Mouse (Mus musculus): ENCODE measurements around the gene Pwwp2a.
A peak's percentile ranks its signal among the peaks of the same experiment; 100 is the strongest.

Gene Pwwp2a

DNA sequence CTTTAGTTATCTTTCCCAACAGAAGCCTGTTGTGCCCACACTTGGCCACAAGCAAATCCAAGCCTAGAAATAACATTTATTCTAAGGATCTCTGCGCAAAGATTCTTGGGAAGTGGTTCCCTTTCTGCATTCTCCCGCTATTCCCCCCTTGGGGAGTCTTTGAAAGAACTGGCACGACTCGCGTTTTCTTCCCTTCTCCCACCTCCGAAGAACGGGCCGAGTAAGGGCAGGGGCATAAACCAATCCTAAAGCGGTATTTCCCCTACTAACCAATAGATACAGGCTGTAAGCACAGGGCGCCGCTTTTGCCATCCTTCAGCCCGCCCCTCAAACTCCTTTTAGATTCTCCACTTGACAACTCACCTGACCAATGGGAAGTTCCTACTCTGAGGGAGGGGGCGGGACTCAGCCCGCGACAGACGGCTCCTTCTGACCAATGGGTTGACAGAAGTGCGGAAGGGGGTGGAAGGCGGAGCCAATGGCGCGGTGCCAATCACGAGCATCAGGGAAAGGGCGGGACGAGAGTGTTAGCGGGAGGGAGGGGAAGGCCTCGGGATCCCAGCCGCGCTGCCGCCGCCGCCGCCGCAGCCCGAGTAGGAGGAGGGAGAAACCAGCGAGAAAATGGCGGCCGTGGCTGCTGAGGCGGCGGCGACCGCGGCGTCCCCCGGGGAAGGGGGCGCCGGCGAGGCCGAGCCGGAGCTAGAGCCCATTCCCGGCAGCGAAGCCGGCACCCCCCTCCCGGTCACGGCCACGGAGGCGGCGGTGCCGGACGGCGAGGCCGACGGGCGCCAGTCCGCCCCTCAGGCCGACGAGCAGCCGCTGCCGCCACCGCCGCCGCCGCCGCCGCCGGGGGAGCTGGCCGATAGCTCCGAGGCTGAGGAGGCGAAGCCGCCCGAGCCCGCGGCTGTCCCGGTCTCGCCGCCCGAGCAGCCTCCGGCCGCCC is at the start of gene Pwwp2a:
Gene Pwwp2a (plus strand): TSS at position 527 of the 943 bp plus-strand sequence.
- DNase-seq (ENCODE audit: low spot score in 2 of 2) = peak; percentile 95 to 97

DNA sequence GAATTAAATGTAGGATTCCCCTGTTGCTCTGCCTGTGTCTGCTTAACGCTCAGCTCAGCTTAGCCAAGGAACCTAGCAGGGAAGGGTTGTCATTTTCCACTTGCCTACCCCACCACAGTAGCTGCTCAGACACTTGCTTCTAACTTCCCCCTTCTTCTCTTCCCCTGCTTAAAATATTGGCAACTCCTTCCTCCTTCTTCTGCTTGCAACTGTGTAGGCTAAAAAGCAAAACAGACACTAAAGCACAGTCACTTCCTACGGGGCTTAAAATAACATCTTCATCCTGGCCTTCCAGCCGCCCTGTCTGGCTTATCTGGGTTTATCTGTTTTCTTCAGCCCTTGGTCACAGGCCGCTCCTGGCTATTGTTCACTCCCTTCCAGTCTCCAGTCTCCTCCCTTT is 49.2 kb upstream of the Pwwp2a start:
- DNase-seq (ENCODE audit: low spot score in 2 of 2) = no peak

DNA sequence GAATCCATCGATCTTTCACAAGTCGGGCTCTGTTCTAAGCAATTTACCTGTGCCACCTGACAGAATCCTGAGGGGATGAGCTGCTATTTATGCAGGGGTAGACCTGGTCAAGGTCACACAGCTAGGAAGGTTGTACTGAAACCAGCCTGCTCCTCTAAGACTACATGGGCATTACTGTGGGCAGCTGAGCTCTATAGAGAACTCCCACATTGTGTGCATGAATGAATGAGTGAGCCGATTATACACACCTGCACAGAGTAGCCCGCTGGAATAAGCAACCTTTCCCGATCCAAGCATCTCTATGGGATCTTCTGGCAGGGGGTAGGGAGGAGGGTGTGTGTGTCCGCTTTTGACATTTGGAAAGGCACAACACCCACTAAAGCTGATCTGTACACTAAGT is 48.6 kb upstream of the Pwwp2a start:
- no peak for DNase-seq (ENCODE audit: low spot score in 2 of 2)

DNA sequence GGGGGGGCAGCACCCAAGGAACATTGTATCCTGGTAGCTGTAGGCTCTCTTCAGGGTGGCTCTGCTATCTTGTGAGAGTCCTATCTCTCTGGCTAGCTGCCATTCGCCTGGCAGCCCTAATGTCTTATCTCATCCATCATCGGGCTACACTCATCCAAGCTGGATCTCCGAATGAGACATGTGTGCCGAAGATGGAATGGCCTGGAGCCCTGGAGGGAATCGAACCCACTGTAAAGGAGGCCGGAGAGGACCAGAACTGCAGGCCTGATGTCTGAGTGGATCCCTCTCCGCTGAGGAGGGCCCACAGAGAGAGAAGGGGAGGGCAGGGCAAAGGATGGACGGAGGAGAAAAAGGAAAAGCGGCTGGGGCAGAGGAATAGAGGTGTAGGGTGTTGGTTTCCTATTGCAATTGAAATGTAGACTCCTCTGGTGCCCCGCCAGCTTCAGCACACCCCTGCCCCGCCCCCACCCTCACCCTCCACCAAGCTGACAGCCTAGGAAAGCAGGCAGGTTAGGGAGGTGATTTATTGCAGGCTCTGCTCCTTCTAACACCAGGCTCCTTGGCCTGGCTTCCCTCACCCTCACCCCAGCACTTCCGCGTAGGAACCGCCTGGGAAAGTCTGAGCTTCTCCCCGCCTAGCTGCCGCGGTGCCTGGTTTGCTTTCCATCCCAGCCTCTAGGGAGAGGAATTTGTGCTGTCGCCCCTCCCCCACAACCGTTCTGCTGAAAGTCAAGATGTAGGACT is 48.0 kb upstream of the Pwwp2a start:
- peak; percentile 48 for DNase-seq (ENCODE audit: low spot score in 2 of 2)

DNA sequence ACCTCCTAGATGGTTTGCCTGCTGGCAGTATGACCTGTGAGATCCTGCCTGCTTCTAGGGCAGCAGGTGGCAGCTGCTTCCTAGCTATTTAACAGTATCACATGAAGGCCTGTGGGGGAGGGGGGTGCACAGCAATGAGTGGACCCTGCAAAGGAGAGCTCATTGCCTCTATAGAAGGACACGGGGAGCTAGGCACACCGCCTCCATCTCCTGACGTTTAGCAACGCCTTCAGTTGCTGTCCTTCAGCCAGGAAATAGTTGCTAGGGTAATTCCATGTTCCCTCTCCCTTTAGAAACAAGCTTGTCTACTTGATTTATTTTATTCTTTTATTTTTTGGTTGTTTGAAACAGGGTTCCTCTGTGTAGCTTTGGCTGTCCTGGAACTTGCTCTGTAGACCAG is 45.0 kb upstream of the Pwwp2a start:
- no peak for DNase-seq (ENCODE audit: low spot score in 2 of 2)

DNA sequence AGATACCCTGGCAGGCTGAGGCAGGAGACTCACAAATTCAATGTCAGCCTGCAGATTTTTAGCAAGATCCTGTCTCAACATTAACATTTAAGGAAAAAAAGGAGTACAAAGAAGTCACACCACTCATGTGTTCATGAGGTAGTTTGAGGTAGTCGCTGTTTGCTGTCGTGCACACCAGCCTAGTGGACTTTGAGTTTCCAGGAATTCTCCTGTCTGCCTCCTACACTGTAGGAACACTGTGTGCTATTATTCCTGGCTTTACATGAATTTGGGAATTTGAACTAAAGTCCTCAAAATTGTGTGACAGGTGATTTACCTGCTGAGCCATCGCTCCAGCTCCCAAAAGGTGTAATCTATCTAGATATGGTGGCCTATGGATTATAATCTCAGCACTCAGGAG is 43.3 kb upstream of the Pwwp2a start:
- DNase-seq (ENCODE audit: low spot score in 2 of 2) = no peak

DNA sequence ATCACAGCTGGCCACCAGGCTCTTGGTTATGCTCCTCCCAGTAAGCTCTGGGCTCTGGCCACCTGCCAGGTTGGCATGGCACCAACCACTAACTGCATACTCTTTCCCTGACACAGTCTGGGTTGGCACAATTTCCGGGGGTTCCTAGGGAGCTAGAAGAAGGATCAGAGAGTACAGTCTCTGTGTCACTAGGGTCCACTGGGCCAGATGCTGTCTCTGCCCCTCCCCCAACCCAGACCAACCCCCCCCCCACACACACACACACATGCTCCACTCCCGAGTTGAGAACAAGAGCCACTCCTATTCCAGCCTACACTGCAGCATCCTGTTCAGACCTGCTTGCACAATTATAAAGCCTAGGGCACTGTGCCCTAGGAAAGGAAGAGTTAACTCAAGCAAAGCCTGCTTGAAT is 38.6 kb upstream of the Pwwp2a start:
- peak; percentile 48 to 69 for DNase-seq (ENCODE audit: low spot score in 2 of 2)

DNA sequence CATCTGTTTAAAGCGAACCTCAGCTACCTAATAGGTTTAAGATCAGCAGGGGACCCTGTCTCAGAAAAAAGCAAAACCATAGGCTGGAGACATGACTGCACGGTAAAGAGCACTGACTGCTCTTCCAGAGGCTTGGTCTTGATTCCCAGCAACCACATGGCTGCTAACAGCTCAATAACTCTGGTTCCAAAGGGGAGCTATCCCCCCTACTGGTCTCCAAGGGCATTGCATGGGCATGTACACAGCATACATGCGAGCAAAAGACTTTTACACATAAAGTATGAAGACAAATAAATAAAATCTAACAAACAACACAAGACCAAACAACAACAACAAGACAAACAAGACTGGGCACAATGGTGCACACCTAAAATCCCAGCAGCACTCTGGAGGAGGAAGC is 36.5 kb upstream of the Pwwp2a start:
- DNase-seq (ENCODE audit: low spot score in 2 of 2) = no peak

DNA sequence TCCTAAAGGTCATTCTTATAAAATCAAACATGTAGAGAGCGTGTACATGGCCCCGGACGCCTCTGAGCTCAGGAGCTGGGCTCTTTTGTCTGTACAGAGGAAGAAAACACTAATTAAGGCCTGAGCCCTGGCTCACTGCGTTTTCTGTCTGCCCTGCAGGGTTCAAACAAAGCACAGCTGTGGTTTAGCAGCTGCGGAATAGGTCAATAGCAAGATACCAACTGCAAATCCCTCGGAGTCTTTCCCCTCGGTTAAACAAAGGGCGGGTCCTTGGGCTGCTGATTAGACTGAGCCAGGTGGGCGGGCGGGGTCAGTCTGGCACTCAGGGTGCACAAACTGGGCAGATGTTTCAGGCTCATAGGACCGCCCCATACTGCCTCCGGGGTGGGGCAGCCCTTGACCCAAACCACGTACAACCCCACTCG is 28.7 kb upstream of the Pwwp2a start:
- no peak for DNase-seq (ENCODE audit: low spot score in 2 of 2)

DNA sequence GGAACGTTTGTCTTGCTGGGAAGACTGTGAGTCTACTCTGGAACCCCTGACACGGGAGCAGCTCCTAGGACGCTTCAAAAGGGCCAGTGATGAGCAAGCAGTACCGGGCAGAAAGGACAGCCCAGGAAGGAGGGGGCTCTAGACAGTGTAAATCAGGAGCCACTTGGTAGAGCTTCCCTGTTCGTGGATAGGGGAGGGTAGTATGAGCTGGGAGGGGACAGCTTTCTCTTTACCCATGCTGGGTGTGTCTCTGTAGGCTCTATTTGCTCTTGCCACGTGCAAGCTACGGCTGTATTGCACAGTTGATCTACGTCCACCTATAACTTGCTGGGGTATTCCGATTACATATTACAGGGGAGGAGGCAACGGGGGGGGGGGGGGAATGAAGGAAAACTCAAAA is 25.3 kb upstream of the Pwwp2a start:
- DNase-seq (ENCODE audit: low spot score in 2 of 2) = no peak

DNA sequence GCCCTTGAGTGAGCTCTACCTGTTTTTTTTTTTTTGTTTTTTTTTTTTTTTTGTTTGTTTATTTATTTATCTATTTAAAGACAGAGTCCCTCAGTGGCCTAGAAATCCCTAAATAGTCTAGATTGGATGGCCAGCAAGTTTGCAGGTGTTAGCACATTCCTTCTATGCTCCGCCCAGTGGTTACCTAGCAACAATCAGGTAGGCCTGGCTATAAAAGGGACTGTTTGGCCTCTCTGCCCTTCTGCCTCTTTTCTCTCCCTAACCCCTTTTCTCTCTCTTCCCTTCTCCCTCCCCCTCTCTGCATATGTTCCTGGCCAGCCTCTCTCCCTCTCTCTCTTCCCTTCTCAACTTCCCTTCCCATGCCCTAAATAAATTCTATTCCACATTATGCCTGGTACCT is 23.8 kb upstream of the Pwwp2a start:
- no peak for DNase-seq (ENCODE audit: low spot score in 2 of 2)

DNA sequence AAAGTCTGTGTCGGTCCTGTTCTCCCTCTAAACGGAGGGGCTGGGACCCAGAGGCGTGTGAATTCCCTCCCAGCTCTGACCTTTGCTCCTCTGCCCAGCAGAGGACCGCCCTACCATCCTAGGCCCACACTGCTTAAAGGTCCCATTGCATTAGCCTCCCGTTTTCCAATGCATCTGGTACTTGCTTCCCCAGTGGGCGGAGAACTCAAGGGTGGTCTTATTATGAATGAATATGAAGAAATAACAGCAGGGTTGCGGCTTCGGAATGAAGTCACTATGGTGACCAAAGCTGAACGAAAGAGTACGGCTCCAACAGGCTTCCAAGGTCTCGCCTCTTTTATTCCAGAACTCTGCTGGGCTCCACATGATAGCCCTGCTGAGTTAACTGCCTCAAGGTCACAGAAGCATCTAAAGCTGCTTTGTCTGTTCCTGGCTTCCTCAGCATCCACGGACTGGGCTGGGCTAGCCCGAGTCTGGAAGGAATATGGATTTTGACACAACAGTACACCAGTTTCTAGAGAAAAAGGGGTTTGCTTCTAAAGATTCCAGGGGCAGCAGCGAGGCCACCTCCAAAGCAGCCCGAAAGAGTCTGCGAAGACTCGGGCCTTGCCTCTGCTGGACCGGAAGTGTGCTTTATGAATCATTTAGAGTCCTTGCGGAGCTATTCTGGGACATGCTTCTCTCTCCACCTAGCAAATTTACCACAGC is 14.6 kb upstream of the Pwwp2a start:
- no peak for DNase-seq (ENCODE audit: low spot score in 2 of 2)

DNA sequence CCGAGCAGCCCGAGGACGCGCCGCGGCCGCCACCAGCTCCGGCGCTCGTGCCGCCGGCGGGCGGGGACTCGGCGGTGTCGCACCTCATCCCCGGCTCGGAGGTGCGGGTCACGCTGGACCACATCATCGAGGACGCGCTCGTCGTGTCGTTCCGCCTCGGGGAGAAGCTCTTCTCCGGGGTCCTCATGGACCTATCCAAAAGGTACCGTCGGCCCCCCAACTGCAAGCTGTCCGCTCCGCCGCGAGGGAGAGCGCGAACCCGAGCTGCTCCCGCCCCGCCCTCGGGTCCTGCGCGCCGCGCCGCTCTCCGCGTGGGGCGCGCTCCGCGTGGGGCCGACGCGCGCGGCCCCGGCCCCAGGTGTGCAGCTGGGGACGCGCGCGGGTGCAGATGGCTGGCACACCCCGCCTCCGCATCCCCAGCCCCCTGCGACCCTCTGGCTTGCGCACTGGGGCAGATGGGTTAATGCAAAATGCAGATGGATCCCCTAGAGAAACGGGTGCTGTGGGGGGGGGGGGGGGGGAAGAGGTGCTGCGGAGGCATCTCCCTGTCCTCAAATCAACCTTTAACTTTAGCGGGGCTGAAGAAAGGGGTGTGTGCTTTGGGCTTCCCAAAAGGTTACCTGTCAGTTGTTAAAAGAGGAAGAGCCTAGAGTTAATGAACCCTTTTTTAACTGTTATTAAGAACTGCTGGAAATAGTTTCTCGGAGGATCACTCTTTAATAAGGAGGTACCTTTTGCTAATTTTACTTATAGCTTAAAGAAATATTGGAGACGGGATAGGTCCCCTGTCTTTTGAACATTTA is 818 bp downstream of the Pwwp2a start:
- DNase-seq (ENCODE audit: low spot score in 2 of 2) = peak; percentile 35 to 40

DNA sequence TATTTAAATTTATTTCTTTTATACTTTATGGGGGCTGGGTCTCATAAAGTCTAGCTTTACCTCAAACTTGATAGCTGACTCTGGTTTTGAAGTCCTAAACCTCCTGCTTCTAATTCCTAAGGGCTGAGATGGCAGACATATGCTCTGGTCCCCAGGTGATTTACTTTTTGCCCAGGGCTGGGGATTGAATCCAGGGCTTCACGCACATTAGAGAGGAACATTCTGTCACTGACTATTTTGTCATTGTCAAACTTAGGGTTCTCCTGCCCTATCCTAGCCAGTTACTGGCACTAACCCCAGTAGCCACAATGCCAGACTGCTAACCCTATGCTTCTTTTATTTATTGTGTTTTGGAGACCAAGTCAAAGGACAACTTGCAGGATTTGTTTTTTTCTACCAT is 7.1 kb downstream of the Pwwp2a start:
- no peak for DNase-seq (ENCODE audit: low spot score in 2 of 2)

DNA sequence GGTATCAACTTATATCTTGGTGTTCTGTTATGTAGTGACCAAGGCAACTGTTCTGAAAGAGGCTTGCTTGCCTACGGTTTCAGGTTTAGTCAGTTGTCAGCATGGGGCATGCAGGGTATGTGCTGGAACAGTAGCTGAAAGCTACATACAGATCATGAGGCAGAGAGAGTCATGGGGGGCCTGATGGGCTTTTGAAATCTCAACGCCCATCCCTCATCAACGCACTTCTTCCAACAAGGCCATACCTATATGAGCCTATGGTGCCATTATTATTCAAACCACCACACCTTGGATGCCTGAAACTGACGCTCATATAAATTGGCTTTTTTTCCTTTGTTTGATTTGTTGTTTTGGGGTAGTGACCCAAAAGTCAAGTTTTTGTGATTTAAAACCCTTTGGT is 14.8 kb downstream of the Pwwp2a start:
- DNase-seq (ENCODE audit: low spot score in 2 of 2) = no peak

DNA sequence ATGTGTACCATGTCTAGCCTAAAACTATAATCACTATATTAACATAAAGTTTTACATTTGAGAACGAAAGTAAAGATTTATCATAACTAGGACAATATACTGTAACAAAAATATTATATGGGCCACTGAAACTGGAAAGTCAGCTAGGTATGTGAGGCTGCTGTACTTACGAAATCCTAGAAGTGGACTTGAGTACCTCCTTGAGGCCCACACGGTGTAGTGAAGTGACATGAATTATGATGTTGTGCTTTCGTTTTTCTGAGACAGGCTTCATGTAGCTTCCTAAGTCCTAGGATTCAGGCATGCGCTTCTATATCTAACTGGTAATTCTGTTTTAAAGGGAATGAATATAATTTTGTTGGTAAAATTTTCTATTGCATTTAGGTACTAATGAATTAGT is 16.8 kb downstream of the Pwwp2a start:
- no peak for DNase-seq (ENCODE audit: low spot score in 2 of 2)

DNA sequence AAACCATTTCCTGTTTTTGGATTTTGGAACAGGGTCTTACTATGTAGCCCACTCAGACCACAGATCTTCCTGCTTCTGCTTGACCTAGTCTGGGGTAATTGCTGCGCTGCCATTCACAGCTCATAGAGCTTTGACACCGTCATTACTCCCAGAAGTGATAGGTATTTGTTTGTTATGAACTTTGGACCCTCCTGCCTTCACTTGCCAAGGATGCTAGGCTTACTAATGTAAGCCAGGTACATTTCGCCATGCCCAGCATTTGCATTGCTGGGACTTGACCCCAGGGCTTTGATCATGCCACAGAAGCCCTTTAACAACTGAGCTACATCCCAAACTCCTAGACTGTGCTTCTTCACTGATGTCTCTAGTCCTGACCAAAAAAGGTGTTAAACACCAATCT is 18.5 kb downstream of the Pwwp2a start:
- DNase-seq (ENCODE audit: low spot score in 2 of 2) = no peak

DNA sequence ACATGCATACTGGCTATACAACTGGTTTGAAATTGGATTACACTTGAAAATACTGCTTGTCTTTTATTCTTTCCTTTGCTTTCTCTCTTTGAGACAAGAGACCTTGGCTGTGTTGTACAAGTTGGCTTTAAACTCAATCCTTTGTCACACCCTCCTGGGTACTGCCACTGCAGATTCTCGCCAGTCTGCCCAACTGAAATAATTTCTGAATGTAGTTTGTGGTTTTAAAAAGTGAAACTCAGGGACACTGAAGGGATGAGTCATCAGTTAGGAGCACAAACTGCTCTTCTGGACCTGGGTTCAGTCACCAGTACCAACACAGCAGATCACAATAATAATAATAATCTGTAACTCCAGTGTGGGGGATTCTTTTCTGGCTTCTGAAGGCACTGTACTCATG is 21.8 kb downstream of the Pwwp2a start:
- DNase-seq (ENCODE audit: low spot score in 2 of 2) = no peak

DNA sequence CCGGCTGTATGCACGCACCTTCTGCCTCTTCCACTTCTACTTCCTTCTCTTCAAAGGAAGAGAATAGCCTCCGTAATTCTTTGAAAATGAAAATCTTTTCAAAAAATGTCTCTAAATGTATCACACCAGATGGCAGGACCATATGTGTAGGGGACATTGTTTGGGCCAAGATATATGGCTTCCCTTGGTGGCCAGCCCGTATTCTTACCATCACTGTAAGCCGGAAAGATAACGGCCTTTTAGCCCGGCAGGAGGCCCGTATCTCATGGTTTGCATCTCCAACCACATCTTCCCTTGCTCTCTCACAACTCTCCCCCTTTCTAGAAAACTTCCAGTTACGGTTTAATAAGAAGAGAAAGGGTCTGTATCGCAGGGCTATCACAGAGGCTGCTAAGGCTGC is 24.0 kb downstream of the Pwwp2a start:
- DNase-seq (ENCODE audit: low spot score in 2 of 2) = no peak

DNA sequence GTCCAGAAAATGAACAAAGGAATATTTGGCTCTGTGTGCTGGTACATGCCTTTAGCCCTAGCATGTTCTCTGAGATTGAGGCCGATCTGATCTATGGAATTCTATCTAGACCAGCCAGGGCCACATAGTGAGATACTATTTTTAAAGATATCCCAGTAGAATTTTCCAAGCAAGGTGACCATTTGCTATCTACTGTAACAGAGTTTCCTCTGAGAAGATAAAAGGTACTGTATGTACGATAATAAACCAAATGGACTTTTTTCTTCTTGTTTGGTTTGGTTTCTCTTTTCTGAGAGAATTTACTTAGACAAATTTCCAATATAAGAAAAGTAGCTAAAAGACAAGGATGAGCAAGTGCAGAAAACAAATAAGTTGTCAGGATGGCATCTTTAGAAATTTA is 26.6 kb downstream of the Pwwp2a start:
- DNase-seq (ENCODE audit: low spot score in 2 of 2) = no peak

DNA sequence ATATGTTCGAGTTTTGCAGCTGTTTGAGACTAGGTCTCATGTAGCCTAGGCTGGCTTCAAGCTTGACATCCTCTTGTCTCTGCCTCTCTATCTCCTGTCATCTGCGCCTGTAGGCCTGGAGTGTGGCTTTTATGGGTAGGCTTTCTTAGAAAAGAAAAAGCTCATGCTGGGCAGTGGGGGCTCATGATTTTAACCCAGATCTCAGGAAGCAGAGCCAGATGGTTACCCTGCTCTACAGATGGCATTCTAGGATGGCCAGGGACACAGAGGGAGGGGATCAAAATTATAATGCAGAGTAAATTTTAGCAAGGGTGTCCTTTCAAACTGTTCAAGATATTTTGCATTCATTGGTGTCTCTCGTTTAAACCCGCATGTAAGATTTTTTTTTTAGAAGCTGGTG is 30.4 kb downstream of the Pwwp2a start:
- no peak for DNase-seq (ENCODE audit: low spot score in 2 of 2)

DNA sequence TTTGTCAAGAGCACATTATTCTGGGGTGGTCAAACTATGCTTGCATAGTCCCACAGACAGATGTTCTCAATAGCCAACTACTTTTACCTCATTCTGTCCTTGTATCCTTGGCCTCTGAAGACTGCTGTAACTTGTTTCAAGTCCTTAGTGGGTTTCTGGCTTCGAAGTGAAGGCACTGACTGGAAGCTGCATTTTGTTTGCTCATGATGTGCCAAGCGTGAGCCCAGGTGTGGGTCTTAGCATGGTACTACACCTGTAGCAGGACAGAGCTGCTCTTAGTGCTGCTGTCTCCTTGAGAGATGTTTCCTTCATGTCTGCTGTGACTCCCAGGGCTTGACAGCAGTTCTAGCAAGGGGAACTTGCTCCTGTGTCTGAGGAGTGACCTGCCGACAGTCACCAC is 41.6 kb downstream of the Pwwp2a start:
- no peak for DNase-seq (ENCODE audit: low spot score in 2 of 2)

Data from frontal cortex, postnatal 25 days (tissue).